Mouse (Mus musculus) ES-CJ7 (cell line): ENCODE measurements around the gene Clcnkb.
A peak's percentile ranks its signal among the peaks of the same experiment; 100 is the strongest.

Experiments used
- DNase-seq: peaks from one replicate; pipeline ENCODE4 v3.0.0; 2011; ENCODE audit warnings: low read depth, low spot score

Clcnkb gene

DNA sequence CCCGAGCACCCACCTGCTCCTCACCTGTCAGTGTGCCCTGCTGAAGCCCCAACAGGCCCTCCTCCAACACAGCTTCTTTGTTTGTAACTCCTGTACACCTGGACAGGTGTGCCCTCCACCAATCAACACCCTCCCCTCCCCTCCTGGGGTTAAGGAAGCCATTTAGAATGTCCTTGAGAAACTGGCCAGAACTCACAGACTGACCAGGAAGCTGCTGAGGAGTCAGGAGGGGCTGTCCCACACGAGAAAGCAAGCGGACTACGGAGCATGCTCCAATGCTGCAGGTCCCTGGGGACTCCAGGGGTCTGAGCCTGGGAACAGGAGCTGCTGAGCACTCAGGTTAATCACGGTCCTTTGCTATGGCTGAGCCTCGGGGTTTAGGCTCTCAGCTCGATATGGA is at the start of gene Clcnkb:
Clcnkb (minus strand) TSS at position 91 of the 400 bp plus-strand sequence.
- DNase-seq: no peak

DNA sequence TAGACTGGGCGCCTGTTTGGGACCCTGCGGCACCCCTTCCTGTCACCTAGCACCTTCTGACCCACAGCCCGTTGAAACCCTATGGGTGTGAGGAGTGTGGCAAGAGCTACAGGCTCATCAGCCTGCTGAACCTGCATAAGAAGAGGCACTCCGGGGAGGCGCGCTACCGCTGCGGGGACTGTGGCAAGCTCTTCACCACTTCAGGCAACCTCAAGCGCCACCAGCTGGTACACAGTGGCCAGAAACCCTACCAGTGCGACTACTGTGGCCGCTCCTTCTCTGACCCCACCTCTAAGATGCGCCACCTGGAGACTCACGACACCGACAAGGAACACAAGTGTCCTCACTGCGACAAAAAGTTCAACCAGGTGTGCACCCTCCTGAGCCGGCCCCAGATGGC is 48.9 kb upstream of the Clcnkb start:
- DNase-seq: peak; percentile 68

DNA sequence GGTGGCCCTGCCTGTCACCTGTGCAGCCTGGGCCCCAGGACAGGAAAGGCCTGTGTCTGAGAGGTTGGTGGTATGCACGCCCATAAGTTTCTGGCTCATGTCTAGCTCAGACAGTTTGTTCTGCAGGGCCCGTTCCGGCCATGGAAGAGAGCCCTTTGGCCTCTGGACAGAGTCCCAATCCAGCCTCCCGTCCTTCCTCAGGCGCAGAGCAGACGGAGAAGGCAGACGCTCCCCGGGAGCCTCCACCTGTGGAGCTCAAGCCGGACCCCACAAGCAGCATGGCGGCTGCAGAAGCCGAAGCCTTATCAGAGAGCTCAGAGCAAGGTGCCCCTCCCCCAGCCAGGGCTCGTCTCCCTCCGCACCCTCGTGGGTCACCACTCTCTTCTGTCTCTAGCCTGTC is 47.7 kb upstream of the Clcnkb start:
- DNase-seq: no peak

DNA sequence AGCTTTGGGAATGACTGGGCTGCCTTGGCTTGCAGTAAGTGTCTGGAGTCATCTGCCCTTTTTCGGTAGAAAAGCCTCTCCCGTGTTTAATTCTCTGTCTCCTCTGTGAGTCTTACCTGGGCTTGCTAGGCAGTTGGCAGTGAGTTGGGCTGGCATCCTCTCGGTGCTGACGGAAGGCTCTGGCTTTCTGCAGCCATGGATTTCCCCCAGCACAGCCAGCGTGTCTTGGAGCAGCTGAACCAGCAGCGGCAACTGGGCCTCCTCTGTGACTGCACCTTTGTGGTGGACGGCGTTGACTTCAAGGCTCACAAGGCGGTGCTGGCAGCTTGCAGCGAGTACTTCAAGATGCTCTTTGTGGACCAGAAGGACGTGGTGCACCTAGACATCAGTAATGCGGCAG is 45.8 kb upstream of the Clcnkb start:
- DNase-seq: no peak

DNA sequence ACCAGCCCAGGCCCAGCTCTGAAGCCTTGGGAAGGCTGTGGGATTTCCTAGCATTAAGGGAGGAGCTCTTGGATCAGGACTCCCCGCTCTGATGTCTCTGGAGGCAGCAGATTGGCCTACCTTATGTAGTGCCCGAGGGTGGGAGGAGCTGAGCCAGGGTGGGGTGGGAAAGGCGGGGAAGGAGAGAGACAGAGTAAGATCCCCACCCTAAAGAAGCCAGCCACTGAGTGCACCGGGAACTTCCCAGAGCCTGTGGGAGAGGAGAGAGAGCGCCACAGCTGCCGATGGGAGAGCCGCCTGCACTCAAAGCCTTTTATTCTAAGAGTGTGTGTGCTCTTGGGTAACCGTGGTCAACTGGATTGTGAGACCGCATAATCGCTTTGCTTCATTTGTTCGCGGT is 45.3 kb upstream of the Clcnkb start:
- DNase-seq: no peak

DNA sequence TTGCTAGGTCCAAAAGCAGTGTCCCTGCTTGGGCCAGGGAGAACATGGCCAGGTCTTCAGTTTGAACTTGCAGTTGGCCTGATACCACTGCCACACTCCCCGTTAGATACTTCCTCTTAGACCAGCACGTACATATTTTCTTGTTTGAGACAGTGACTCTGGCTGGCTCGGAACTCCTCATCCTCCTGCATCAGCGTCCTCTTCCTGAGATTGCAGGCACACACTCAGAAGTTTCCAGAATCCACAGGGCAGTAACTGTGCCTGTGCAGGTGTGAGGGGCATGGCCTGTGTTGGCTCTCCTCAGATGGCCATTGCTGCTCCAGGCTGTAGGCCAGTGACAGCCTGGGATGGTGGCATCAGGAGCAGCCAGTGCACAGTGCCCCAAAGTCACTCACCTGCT is 44.7 kb upstream of the Clcnkb start:
- no peak for DNase-seq

DNA sequence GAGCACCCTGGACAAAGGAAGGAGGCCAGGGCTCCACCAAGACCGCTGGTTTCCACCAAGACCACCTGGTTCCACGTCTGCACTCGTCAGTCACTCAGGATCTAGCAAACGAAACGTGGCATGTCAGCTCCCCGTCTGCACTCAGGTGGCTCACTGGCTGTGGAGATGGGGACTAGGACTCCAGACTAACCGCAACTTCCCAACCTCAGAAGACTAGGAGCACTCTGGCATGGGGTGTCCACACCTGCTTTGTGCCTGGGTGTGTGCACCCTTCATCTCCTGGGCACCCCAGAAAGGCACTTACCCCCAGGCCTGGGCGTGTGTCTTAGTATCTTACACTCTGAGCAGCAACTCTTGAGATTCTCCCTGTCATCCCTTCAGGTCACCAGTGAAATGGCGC is 44.0 kb upstream of the Clcnkb start:
- DNase-seq: no peak

DNA sequence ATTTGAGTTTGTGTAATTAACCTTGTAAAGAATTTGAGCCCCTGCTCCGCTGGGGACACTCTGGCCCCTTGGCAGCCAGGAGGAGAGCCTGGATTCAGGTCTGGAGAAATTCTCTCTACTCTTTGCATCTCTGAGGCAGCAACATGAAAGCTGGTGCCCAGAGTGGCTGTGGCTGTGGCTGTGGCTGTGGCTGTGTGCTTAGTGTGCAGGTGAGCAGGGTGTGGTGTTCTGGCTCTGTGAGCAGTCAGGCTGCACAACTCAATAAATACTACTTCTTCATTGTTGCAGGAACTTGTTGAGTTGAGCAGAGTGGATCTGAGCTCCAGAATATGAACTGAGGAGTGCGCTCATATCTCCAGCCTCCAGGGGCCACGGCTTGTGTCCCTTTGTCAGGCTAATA is 43.1 kb upstream of the Clcnkb start:
- DNase-seq: no peak

DNA sequence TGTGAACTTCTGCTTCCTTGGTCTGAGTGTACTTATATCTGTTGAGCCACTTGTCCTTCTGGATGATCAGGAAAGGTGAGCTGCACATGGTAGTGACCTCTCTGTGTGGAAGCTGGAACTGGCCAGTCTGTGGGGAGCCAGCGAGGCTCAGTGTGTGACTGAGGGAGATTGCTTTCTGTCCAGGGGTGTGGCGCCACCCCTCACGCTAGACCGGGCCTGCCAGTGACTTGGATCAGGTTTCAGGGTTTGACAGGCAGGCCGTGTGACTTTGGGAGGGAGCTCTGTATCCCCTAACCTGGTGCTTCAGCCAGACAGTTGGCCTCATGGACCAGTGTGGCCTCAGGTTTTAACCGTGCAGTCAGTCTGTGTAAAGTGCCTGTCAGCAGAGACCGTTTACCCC is 42.4 kb upstream of the Clcnkb start:
- DNase-seq: no peak

DNA sequence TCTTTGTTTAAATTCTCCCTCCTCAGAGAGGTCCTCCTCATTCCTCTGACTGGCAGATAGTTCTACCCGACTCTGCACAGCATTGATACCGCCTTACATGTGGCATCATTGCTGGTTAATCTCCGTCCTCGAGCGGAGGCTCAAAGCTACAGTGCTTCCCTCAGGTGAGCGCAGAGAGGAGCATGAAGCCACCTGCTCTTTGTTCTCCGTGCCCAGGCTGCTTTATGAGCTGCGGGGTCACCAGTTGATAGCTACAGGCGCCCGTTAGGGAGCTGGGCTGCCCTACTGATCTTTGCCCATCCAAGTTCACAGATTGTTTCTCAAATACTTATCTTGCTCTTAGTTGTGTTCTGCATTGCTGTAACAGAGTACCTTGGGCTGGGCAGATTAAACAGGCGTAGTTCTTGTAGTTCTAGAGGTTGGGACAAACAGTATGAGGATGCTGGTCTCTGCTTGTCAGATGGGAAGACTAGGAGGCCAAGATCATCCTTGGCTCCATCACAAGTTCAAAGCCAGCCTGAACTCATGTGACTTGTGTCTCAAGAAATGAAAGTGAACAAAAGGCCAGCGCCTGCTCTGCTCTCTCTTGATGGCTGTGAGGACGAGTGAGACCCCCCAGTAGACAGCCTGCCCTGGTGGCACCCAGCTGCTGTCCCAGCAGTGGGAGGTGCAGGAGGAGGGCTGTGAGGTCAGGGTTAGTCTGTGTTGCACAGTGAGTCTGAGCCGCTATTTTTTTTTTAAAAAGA is 40.6 kb upstream of the Clcnkb start:
- DNase-seq: no peak

DNA sequence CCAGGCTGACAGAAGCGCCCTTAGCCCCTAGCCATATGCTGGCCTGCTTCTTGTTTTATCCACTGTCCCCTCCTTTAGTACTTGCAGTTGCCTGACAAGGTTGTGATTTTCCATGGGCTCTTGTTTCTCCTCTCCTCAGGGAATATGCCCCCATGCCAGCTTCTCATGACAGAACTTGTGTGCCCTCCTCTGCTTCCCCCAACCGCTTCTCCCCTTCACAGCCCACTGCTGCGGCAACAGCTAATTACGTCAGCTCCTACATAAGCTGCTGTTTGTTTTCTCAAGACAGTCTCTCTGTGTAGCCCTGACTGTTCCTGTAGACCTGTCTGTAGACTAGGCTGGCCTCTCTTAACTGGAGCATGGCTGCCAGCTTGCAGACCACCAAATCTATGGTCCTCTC is 39.7 kb upstream of the Clcnkb start:
- DNase-seq: no peak

DNA sequence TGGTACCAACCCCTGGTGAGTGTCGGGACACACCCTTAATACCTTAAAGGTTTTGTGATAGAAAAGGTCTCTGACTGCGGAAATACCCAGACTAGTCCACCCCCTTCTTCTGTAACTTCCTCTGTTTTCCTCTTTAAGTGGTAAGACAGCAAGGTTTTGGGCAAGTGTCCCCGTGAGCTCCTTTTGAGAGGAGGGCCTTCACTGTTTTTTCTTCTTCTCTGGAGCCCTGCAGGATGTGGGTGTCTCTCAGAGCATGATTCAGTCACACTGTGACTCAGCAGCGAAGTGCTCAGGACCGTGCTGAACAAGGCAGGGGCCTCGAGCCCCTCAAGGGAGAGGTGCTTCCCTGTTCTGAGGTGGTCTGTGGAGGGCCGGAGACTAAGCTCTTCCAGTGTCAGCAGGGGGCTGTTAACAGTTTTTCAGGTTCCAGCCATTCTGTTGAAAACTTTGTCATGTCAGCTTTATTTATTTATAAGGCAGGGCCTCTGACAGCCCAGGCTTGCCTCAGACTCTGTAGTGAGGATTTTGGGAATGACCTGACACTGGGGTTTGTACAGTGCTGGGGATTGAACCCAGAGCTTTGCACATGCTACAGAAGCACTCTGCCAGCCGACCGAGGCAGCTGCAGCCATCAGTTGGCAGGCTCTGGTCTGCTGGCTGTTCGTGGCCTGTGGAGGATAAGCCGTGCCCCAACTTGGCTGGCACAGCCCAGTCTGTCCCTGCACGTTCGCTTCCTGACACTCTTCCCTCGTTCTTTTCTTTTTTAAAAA is 39.0 kb upstream of the Clcnkb start:
- DNase-seq: no peak

DNA sequence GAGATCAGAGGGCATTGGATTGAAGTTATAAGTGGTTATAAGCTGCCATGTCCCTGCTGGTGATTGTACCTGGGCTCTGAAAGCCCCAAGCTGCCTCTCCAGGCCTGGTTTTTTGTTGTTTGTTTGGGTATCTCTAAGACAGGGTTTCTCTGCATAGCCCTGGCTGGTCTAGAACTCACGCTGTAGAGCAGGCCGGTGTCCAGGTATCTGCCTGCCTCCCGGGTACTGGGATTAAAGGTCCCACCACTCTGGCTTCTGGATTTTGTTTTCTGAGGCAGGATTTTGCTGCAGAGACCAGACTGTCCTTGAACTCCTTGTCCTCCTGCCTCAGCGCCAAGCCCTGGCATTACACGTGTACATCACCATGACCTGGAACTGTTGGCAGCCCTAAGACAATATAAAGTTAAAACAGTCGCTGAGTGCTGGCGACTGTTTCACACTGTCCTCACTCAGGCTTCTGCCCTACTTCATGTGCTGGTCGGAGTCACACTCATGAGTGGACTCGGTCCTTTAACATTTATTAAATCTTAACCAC is 36.2 kb upstream of the Clcnkb start:
- no peak for DNase-seq

DNA sequence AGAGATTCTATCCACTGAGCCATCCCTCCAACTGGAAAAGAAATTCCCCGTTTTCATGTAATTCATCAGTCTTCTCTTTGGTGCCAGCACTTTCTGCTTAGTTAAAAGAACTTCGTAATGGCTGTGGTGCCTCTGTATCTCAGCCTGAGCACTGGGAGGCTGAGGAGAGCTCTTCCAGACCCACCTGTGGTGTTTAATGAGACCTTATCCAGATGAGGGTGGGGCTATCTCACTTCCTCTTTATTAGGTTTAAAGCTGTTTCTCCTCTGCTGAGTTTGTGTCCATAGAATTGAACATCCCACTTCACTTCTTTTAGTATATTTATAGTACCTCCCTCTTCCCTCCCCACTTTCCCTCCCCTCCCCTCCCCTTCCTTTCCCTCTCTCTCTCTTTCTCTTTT is 35.4 kb upstream of the Clcnkb start:
- no peak for DNase-seq

DNA sequence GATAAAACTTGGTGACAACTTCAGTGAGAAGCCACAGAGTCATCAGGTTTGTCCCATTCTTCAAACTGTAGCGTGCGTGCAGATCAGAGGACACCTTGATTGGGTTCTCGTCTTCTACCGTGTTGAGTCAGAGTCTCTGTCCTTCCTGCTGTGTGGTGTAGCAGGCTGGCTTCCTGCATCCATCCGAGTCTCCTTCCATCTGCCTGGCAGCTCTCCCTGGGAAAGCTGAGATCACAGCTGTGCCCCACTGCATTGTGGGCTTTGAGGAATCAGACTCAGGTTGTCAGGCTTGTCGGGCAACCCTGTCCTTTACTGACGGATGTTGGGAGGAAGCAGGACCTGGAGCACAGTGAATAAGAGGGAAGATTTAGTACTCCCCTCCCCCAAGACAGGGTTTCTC is 30.4 kb upstream of the Clcnkb start:
- DNase-seq: no peak

DNA sequence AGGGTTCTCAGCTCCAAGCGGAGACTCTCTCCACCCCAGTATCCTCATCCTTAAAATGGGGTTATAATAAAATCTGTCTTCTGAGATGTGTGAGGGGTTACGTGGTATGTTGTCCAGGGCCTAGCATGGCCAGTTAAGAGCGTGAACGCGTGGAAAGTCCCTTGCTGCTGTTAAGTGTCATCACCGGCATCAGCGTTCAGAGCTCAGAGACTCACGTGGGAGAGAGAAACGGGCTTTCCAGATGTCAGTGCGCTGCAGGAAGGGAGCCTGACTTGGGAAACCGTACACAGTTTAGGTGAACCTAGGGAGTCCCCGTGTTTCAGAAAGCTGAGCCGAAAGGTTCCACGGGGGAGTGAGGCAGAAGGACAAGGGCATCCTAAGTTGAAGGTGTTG is 29.5 kb upstream of the Clcnkb start:
- DNase-seq: no peak

DNA sequence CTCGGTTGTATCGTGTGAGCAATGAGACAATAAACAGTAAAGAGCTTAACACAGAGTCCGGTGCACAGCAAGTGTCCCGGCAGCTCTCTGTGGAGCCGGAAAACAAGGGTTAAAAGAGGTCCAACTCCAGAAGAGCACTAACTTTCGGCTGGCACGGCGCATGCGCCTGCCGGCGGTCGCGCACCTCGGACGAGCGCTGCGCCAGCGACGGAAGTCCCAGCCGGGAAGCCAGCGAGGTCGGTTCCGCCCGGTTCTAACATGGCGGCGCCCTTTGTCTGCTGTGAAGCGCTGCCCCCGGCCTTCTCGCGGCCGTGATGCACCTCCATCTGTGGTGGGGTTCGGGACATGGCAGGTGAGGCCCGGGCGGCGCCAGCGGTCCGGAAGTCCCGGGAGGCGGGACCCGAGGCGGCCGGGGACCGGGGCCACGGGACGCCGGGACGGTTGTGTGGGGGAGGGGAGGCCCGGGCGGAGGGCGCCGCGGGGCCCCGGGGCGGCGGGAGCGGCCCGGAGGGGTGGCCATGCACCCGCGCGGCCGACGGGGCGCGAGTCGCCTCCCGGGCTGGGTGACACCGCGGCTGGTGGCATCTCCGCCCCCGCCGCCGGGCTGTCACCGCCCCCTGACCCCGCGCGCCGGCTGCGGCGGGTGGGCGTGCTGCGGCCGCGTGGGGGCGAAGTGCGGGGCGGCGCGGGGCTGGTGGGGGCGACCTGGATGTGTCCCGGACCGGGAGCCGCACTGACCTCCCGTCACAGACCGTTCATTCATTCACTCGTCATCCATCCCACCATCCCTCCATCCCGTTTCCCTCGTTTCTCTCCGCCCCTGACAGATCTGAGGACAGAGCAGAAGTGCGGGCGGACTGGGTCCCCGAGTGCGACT is 28.9 kb upstream of the Clcnkb start, which contains the start of gene Zbtb17:
Zbtb17 (plus strand) TSS at position 204 of the 877 bp plus-strand sequence.
- peak; percentile 88 for DNase-seq

DNA sequence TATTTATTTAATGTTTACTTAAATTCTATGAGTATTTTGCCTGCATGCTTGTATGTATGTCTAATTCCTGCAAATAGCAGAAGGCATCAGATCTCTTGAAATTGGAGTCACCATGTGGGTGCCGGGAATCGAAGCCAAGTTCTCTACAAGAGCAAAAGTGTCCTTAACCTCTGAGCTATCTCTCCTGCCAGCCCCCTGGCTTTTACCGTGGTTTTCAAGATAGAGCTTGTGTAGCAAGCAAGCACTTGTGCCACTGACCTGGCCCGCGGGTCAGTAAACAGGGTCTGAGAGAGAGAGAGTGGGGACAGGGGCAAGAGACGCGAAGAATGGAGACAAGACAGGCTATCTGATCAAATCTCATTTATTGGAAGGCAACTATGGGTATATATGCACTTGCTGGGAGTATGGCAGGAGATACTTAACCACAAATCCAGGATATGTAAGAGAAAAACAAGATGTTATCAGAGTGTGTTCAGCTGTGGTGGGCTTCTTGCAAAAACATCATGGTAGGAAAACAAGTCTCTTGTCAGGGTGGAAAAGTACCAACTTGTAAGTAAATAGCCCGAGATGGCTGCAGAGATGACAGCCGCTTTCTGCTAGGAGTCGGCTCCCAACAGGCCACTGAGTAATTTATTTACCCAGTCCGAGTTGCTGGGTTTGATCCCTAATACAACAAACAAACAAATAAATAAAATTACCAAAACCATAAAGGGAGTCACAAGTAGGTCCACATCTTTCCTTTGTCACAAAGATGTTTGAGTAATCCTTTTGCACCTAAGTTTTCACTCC is 28.0 kb upstream of the Clcnkb start:
- DNase-seq: no peak

DNA sequence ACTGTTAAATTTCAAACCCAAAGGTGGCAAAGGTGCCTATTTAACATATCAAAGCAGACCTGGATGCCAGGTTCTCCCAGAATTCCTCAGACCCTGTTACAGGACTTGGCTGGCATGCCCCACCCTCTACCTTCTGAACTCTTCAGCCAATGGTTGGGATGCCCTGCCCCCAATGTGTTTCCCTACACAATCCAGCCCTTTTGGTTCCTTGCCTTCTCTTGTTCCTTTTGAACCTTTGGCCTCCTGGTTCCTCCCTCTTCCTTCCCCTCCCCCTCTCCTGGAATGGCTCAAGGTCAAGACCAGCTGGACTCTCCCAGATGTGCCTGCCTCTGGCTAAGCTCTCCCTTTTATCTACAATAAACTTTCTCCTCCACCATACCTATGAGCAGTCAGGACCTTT is 25.1 kb upstream of the Clcnkb start:
- peak; percentile 95 for DNase-seq

DNA sequence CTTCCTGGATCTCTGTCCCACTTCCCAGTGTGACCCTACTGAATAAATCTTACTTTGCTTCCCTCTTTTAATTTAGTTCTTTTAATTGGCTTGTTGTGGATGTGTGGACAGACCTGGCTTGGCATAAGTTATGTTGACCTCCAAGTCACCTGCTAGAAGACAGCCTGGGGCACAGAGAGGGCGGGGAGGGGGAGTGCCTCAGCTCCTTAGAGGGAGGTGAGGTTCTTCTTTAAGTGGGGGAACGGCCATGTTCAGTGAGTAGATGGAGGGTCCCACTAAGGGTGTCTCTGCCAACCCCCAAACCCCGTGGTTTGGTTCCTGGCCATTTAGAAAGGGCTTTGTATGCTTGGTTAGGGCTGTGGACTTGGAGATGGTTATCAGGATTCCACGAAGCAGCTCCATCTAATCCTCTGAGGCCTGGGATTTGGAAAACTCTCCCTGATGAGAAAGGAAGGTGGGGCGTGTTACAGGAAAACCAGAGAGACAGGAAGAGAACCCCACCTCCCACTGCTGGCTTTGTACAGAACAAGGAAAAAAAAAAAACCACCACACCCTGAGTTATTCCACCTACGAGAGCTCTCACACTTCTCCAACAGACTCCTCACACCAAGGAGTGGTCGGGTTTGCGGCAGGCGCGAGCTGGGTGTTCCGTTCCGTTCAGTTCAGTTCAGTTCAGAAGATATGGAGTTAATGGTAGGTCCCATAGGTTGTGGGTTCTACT is 23.4 kb upstream of the Clcnkb start:
- DNase-seq: peak; percentile 55

DNA sequence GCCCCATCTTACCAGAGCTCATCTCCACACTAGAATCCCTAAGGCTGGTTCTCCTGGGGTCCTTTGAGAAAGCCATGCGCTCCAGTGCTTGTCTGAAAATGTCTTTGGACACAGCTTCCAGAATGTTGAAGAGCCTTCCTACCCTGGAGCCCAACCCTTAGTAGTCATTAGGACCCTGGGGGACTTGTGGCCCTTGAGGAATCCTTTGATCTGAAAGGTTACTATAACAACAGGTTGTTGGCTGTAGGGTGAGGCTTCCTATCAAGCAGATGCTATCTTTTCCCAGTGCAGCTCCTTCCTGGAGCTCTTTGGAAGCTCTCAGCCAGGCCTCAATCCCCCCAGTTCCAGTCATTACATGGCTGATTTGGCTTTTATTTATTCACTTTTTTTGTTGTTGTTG is 20.2 kb upstream of the Clcnkb start, which contains the start of gene Srarp:
Srarp (minus strand) TSS at position 132 of the 400 bp plus-strand sequence.
- DNase-seq: no peak
